Mouse (Mus musculus) spleen, adult 2 months (tissue): Measurements from ENCODE around the gene Rgs11. TPM values are rescaled to one million over a fixed set of nuclear protein-coding genes. Genes with fewer than 3 reads are reported as not detected.

Experiments
- DNase-seq, 2 experiments: peaks; one replicate each; pipeline versions ENCODE4 v3.0.0 to v3.0.0-alpha.2; 2012 to 2021; ENCODE audit warnings: low spot score in 2 of 2, low read depth in 1 of 2
- H3K27ac ChIP-seq: fragments of 200-500 bp; 2 replicates; pipeline ENCODE4 v1.5.1; 2012; ENCODE audit warnings: low read length, inconsistent platforms; ENCODE audit not compliant: insufficient read depth
- H3K27me3 ChIP-seq: fragments of 200-500 bp; 2 replicates; pipeline ENCODE4 v1.6.1; 2012; ENCODE audit warnings: mild to moderate bottlenecking, moderate library complexity, low read length, inconsistent platforms; ENCODE audit not compliant: control insufficient read depth, insufficient read depth
- H3K36me3 ChIP-seq: fragments of 200-500 bp; 2 replicates; pipeline ENCODE4 v1.6.1; 2012; ENCODE audit warnings: mild to moderate bottlenecking, low read length, inconsistent platforms; ENCODE audit not compliant: control insufficient read depth, insufficient read depth
- H3K4me1 ChIP-seq: fragments of 200-500 bp; 2 replicates; pipeline ENCODE4 v1.6.1; 2011; ENCODE audit warnings: inconsistent platforms; ENCODE audit not compliant: control insufficient read depth, insufficient read depth, insufficient read length
- H3K4me3 ChIP-seq: fragments of 200-500 bp; 2 replicates; pipeline ENCODE4 v1.5.1; 2011; ENCODE audit warnings: mild to moderate bottlenecking, inconsistent platforms; ENCODE audit not compliant: insufficient read depth, insufficient read length; ENCODE audit errors: extremely low read depth
- CTCF ChIP-seq: fragments of 200-500 bp; IDR thresholded peaks from 2 replicates; pipeline ENCODE4 v1.5.1; 2011; ENCODE audit warnings: mild to moderate bottlenecking, inconsistent platforms; ENCODE audit not compliant: insufficient read depth, insufficient read length, insufficient replicate concordance; ENCODE audit errors: extremely low read depth
- POLR2A ChIP-seq: fragments of 200-500 bp; IDR thresholded peaks from 2 replicates; pipeline ENCODE4 v1.6.1; 2011; ENCODE audit warnings: low read depth, low read length, inconsistent platforms
- WGBS: fragments of 180-500 bp; shearing (Covaris S2); methylation state at CpG from one replicate; pipeline ENCODE4 v1.1.7; 2018; 5-methylcytosine and 5-hydroxymethylcytosine counted together
- polyA plus RNA-seq: library from polyadenylated mRNA; depleted of rRNA; stranded (reverse); fragments of >200 nt; gene quantifications from 2 replicates; pipeline ENCODE4 v1.2.3, GENCODE M21; 2012

Gene Rgs11
- polyA plus RNA-seq, 1 experiment, result 11.5 TPM

GRCm38 (mm10) chr17:26239551-26239950 lies 36.8 kb downstream of the Rgs11 start:
- Histone ChIP-seq H3K4me1 (peaks cover 5% of the 10 kb centered on the region; the same call in 1 of the 2 replicates), H3K27ac (no peak overlapping the region), H3K4me3 (no peak overlapping the region), H3K27me3 (no peaks in the 10 kb centered on the region), H3K36me3 (no peaks in the 10 kb centered on the region)
- DNase-seq, result no peak
- 70% methylated on average over 2 of the region's 2 CpGs for WGBS
- TF ChIP-seq POLR2A (no peak), CTCF (no peak)

- H3K36me3 ChIP-seq, result no peaks in the 10 kb centered on the region
- no peak overlapping the region for H3K27ac ChIP-seq
- 77% methylated on average over 6 of the region's 6 CpGs for WGBS
- H3K4me3 ChIP-seq, result no peak overlapping the region
- no peaks in the 10 kb centered on the region for H3K27me3 ChIP-seq
- TF ChIP-seq POLR2A (no peak), CTCF (no peak)
- DNase-seq, result no peak
- peaks cover 5% of the 10 kb centered on the region; the same call in 1 of the 2 replicates for H3K4me1 ChIP-seq
Measured at GRCm38 (mm10) chr17:26240120-26240790, 37.5 kb downstream of the Rgs11 start.

GRCm38 (mm10) chr17:26240990-26241389 lies 38.2 kb downstream of the Rgs11 start:
- WGBS, result 87% methylated on average over 6 of the region's 6 CpGs
- Histone ChIP-seq H3K4me3 (no peak overlapping the region), H3K27me3 (no peaks in the 10 kb centered on the region), H3K4me1 (peaks cover 5% of the 10 kb centered on the region; the same call in 1 of the 2 replicates), H3K36me3 (no peaks in the 10 kb centered on the region), H3K27ac (no peak overlapping the region)
- TF ChIP-seq POLR2A (no peak), CTCF (no peak)
- no peak for DNase-seq

GRCm38 (mm10) chr17:26243471-26244100 lies 40.8 kb downstream of the Rgs11 start:
- peaks cover 5% of the 10 kb centered on the region; the same call in 1 of the 2 replicates for H3K4me1 ChIP-seq
- no peaks in the 10 kb centered on the region for H3K27me3 ChIP-seq
- H3K27ac ChIP-seq, result peak overlapping the region; percentile 51
- peak overlapping the region; percentile 68 for H3K4me3 ChIP-seq
- 0 out of 2 replicates have a peak, but pooled peaks have one; percentile 21 for TF ChIP-seq CTCF
- no peak for TF ChIP-seq POLR2A
- no peaks in the 10 kb centered on the region for H3K36me3 ChIP-seq
- under 1% methylated on average over 32 of the region's 32 CpGs for WGBS
- DNase-seq, result peak; percentile 51 to 60

- peak; percentile 89 to 90 for DNase-seq
- Histone ChIP-seq H3K4me1 (peaks cover 5% of the 10 kb centered on the region; the same call in 1 of the 2 replicates), H3K27me3 (no peaks in the 10 kb centered on the region), H3K27ac (peak within 1 kb of the TSS; percentile 51), H3K36me3 (no peaks in the 10 kb centered on the region), H3K4me3 (peak within 1 kb of the TSS; percentile 68)
- TF ChIP-seq CTCF (no peak), POLR2A (no peak)
- WGBS, result 6% methylated on average over 33 of the region's 33 CpGs
Measured at GRCm38 (mm10) chr17:26244101-26244841, 41.5 kb downstream of the Rgs11 start, which contains the start of gene Fam234a. Gene Fam234a (minus strand): TSS chr17:26244242.

GRCm38 (mm10) chr17:26251886-26252538 lies 49.3 kb downstream of the Rgs11 start:
- Histone ChIP-seq H3K36me3 (peaks cover 4% of the 10 kb centered on the region; the same call in 1 of the 2 replicates), H3K27ac (no peak overlapping the region), H3K4me3 (peak overlapping the region; percentile 99; the same call in 1 of the 2 replicates), H3K27me3 (no peaks in the 10 kb centered on the region), H3K4me1 (no peaks in the 10 kb centered on the region)
- TF ChIP-seq CTCF (no peak), POLR2A (no peak)
- no peak for DNase-seq
- WGBS, result 43% methylated on average over 4 of the region's 4 CpGs
